Mouse (Mus musculus) urinary bladder, postnatal 4 days (tissue): Measurements from ENCODE around the gene Gm7298.
"Not testable (repeated sequence)": the region's sequence is repeated elsewhere in the genome, so short reads cannot be mapped to it uniquely, and the experiment has no call there.

Source experiments
- DNase-seq, 2 experiments: peaks; one replicate each; pipeline ENCODE4 v3.0.0; 2021 to 2022; ENCODE audit warnings: low spot score in 2 of 2

Gm7298 gene

GRCm38 (mm10) chr6:121732632-121733031 is at the start of gene Gm7298:
TSS of gene Gm7298 (plus strand) at chr6:121732932.
- DNase-seq: no peak

GRCm38 (mm10) chr6:121828034-121828433 is 95.3 kb downstream of the Gm7298 start:
- DNase-seq: no peak

GRCm38 (mm10) chr6:121836361-121836760 is 103.6 kb downstream of the Gm7298 start:
- no peak for DNase-seq

DNA sequence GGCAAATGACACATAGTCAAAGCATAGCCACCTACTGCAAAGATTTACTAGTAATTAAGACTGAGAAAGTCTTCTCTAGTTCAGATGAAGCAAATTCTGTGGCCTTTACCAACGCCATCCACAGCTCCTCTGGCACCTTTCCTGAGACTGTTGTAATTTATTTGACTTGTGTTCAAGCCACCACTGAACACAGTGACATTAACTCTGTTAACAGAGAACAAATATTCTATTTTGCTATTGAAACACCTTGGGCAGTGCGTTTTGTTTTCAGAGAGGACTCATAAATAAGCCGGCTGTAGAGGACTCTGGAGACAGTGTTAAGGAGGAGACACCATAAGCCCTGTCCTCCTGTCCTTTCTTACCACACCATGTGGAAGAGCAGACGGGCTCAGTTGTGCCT is 105.5 kb downstream of the Gm7298 start, which contains the start of gene Mug1:
TSS of gene Mug1 (plus strand) at position 271 of the 400 bp plus-strand sequence.
- not testable (repeated sequence) for DNase-seq
